Mouse (Mus musculus): ENCODE results near the gene Igfbp7.

Gene Igfbp7

GRCm38 (mm10) chr5:77404941-77405340 is 2.9 kb downstream of the Igfbp7 start:
- no peak for DNase-seq

GRCm38 (mm10) chr5:77402901-77403300 is 4.9 kb downstream of the Igfbp7 start:
- no peak for DNase-seq

- no peak for DNase-seq
Measured at GRCm38 (mm10) chr5:77402137-77402536, 5.7 kb downstream of the Igfbp7 start.

GRCm38 (mm10) chr5:77400823-77401222 is 7.0 kb downstream of the Igfbp7 start:
- peak; percentile 46 to 76 for DNase-seq

- DNase-seq = peak in 1 of 2 experiments; percentile 62
Measured at GRCm38 (mm10) chr5:77400151-77400550, 7.7 kb downstream of the Igfbp7 start.

GRCm38 (mm10) chr5:77399076-77399475 is 8.8 kb downstream of the Igfbp7 start:
- DNase-seq = no peak

- DNase-seq = peak; percentile 65 to 84
Measured at GRCm38 (mm10) chr5:77398285-77399057, 9.4 kb downstream of the Igfbp7 start.

- DNase-seq = no peak
Measured at GRCm38 (mm10) chr5:77393990-77394618, 13.7 kb downstream of the Igfbp7 start.

GRCm38 (mm10) chr5:77393094-77393619 is 14.7 kb downstream of the Igfbp7 start:
- DNase-seq = no peak

GRCm38 (mm10) chr5:77390272-77390671 is 17.6 kb downstream of the Igfbp7 start:
- DNase-seq = no peak

- DNase-seq = no peak
Measured at GRCm38 (mm10) chr5:77388359-77388758, 19.5 kb downstream of the Igfbp7 start.

- DNase-seq = no peak
Measured at GRCm38 (mm10) chr5:77387414-77387704, 20.5 kb downstream of the Igfbp7 start.

GRCm38 (mm10) chr5:77386596-77387413 is 21.0 kb downstream of the Igfbp7 start:
- no peak for DNase-seq

GRCm38 (mm10) chr5:77385900-77386595 is 21.8 kb downstream of the Igfbp7 start:
- no peak for DNase-seq

- no peak for DNase-seq
Measured at GRCm38 (mm10) chr5:77385221-77385620, 22.6 kb downstream of the Igfbp7 start.

GRCm38 (mm10) chr5:77384724-77385123 is 23.1 kb downstream of the Igfbp7 start:
- DNase-seq = no peak

GRCm38 (mm10) chr5:77383799-77384554 is 23.9 kb downstream of the Igfbp7 start:
- peak in 1 of 2 experiments; percentile 63 for DNase-seq

- DNase-seq = no peak
Measured at GRCm38 (mm10) chr5:77381686-77382085, 26.2 kb downstream of the Igfbp7 start.

- no peak for DNase-seq
Measured at GRCm38 (mm10) chr5:77381283-77381682, 26.6 kb downstream of the Igfbp7 start.

GRCm38 (mm10) chr5:77380321-77380901 is 27.4 kb downstream of the Igfbp7 start:
- DNase-seq = no peak

GRCm38 (mm10) chr5:77379434-77380135 is 28.3 kb downstream of the Igfbp7 start:
- no peak for DNase-seq

Measured in lung, postnatal 4 days (tissue).